Mouse (Mus musculus) forebrain, embryonic 14.5 days (tissue): ENCODE measurements at regions not wholly inside any gene's neighbourhood (a gene's known extent, or its start where the extent isn't known, plus 50 kb on each side); places are given as distances from the start of the nearest gene placed in this dataset.
"Not testable (repeated sequence)": the region's sequence is repeated elsewhere in the genome, so short reads cannot be mapped to it uniquely, and the experiment has no call there.

ENCODE experiments used
- ATAC-seq: fragments of 200-750 bp; cut with Nextera tagmentation; 2 replicates; pipeline ENCODE4 v1.8.0; 2017; ENCODE audit warnings: mild to moderate bottlenecking, moderate library complexity
- DNase-seq: peaks from one replicate; pipeline ENCODE4 v3.0.0-alpha.2; 2015; ENCODE audit warnings: low spot score
- H3K27ac ChIP-seq: fragments of 300-500 bp; sonication (generic); 2 replicates; pipeline ENCODE4 v1.5.1; 2014; ENCODE audit warnings: low read depth, mild to moderate bottlenecking, control low read depth, low read length, moderate library complexity
- H3K27me3 ChIP-seq: fragments of 300-500 bp; sonication (generic); replicated peaks from 2 replicates; pipeline ENCODE4 v1.6.1; 2014; ENCODE audit warnings: low read length, control low read depth, mixed read lengths; ENCODE audit not compliant: control insufficient read depth, insufficient read depth
- H3K36me3 ChIP-seq: fragments of 300-500 bp; sonication (generic); 2 replicates; pipeline ENCODE4 v1.6.1; 2014; ENCODE audit warnings: low read length, control low read depth; ENCODE audit not compliant: control insufficient read depth, insufficient read depth
- H3K4me1 ChIP-seq: fragments of 300-500 bp; sonication (generic); 2 replicates; pipeline ENCODE4 v1.6.1; 2014; ENCODE audit warnings: antibody characterized with exemption, low read length, control low read depth; ENCODE audit not compliant: control insufficient read depth, insufficient read depth
- H3K4me2 ChIP-seq: fragments of 300-500 bp; sonication (generic); 2 replicates; pipeline ENCODE4 v1.6.1; 2014; ENCODE audit warnings: mild to moderate bottlenecking, control low read depth, low read length
- H3K4me3 ChIP-seq: fragments of 300-500 bp; sonication (generic); 2 replicates; pipeline ENCODE4 v1.5.1; 2014; ENCODE audit warnings: low read depth, low read length, control low read depth
- H3K9ac ChIP-seq: fragments of 300-500 bp; sonication (generic); 2 replicates; pipeline ENCODE4 v1.6.1; 2014; ENCODE audit warnings: mild to moderate bottlenecking, low read length, control low read depth, moderate library complexity
- H3K9me3 ChIP-seq: fragments of 300-500 bp; sonication (generic); replicated peaks from 2 replicates; pipeline ENCODE4 v1.6.1; 2016; ENCODE audit warnings: low read length, control low read depth, mixed read lengths; ENCODE audit not compliant: control insufficient read depth
- WGBS: fragments of 180-500 bp; shearing (Covaris S2); extraction: QIAGEN DNeasy Blood & Tissue Kit; methylation state at CpG from one replicate; pipeline ENCODE4 v1.1.7; 2014; 5-methylcytosine and 5-hydroxymethylcytosine counted together

GRCm38 (mm10) chr5:97299631-97300030 lies 92.5 kb downstream of the Naa11 start:
- Histone ChIP-seq H3K4me1 (0 out of 2 replicates have a peak, but pooled peaks cover 3% of the 10 kb centered on the region), H3K36me3 (no peaks in the 10 kb centered on the region), H3K4me2 (no peak overlapping the region), H3K9ac (no peak overlapping the region), H3K27me3 (no peaks in the 10 kb centered on the region), H3K9me3 (no peaks in the 10 kb centered on the region), H3K4me3 (no peak overlapping the region), H3K27ac (no peak overlapping the region)
- WGBS, result 18% methylated on average over 5 of the region's 5 CpGs
- DNase-seq (no peak), ATAC-seq (no peak)

GRCm38 (mm10) chr5:97296213-97296612 lies 96.0 kb downstream of the Naa11 start:
- H3K4me1 ChIP-seq, result 0 out of 2 replicates have a peak, but pooled peaks cover 3% of the 10 kb centered on the region
- ATAC-seq (no peak), DNase-seq (no peak)
- no peak overlapping the region for H3K27ac ChIP-seq
- 97% methylated on average over 3 of the region's 3 CpGs for WGBS
- no peaks in the 10 kb centered on the region for H3K27me3 ChIP-seq
- no peaks in the 10 kb centered on the region for H3K36me3 ChIP-seq
- H3K4me3 ChIP-seq, result no peak overlapping the region
- H3K4me2 ChIP-seq, result no peak overlapping the region
- H3K9me3 ChIP-seq, result no peaks in the 10 kb centered on the region
- no peak overlapping the region for H3K9ac ChIP-seq

GRCm38 (mm10) chr5:97290166-97290681 lies 102.0 kb downstream of the Naa11 start:
- ATAC-seq (peak; percentile 66), DNase-seq (no peak)
- peak overlapping the region; percentile 72 for H3K27ac ChIP-seq
- no peak overlapping the region for H3K4me3 ChIP-seq
- no peak overlapping the region for H3K9ac ChIP-seq
- H3K36me3 ChIP-seq, result no peaks in the 10 kb centered on the region
- peaks cover 15% of the 10 kb centered on the region for H3K4me1 ChIP-seq
- WGBS, result 9% methylated on average over 2 of the region's 2 CpGs
- peak overlapping the region; percentile 14; the same call in 1 of the 2 replicates for H3K4me2 ChIP-seq
- no peaks in the 10 kb centered on the region for H3K27me3 ChIP-seq
- H3K9me3 ChIP-seq, result no peaks in the 10 kb centered on the region

DNA sequence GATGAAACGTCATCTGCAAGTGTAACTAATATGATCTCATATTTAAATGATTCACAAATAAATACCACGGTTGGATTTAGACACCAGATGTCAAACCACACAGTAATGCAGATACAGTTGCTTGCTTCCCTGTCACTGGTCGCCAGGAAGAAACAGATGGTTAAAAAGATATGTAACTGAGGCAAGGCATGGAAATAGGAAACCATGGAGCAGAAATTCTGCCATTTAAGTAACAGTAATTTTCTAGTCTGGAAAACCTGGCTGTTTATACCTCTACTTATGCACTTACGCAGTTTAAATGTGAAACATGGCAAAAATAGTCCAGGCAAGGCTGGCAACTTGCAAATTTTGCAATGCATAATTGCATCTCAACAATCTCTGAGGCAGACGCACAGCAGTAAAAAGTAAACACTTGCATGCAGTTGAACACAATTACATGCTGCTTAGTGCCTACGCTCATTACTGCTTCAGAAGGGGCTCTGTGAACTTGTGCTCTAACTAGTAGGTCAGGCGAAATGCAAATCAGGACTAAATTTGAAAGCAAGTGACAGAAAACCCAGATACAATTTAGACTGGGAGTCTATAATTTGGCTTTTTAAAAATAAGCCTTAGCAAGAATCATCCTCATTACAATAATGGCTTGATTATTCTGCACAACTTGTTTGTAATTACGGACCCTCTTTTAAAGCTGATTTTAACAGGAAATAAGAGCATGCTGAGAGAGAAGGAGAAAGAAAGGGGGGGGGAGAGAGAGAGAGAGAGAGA lies 102.6 kb downstream of the Naa11 start:
- Histone ChIP-seq H3K27ac (peak overlapping the region; percentile 72), H3K4me2 (peak overlapping the region; percentile 14; the same call in 1 of the 2 replicates), H3K36me3 (no peaks in the 10 kb centered on the region), H3K4me1 (peaks cover 15% of the 10 kb centered on the region), H3K9me3 (no peaks in the 10 kb centered on the region), H3K4me3 (no peak overlapping the region), H3K27me3 (no peaks in the 10 kb centered on the region), H3K9ac (no peak overlapping the region)
- DNase-seq (peak; percentile 85), ATAC-seq (peak; percentile 91)
- WGBS, result 18% methylated on average over 8 of the region's 8 CpGs

GRCm38 (mm10) chr5:97279455-97279854 lies 112.7 kb downstream of the Naa11 start:
- Histone ChIP-seq H3K27ac (no peak overlapping the region), H3K36me3 (no peaks in the 10 kb centered on the region), H3K9me3 (no peaks in the 10 kb centered on the region), H3K27me3 (no peaks in the 10 kb centered on the region), H3K9ac (no peak overlapping the region), H3K4me2 (no peak overlapping the region), H3K4me1 (peaks cover 7% of the 10 kb centered on the region; the same call in 1 of the 2 replicates), H3K4me3 (no peak overlapping the region)
- ATAC-seq (no peak), DNase-seq (no peak)
- 65% methylated on average over 5 of the region's 5 CpGs for WGBS

GRCm38 (mm10) chr5:97277795-97278572 lies 114.2 kb downstream of the Naa11 start:
- WGBS, result 40% methylated on average over 16 of the region's 16 CpGs
- Histone ChIP-seq H3K36me3 (no peaks in the 10 kb centered on the region), H3K4me2 (peak overlapping the region; percentile 24), H3K27ac (no peak overlapping the region), H3K9ac (peak overlapping the region; percentile 35; the same call in 1 of the 2 replicates), H3K27me3 (no peaks in the 10 kb centered on the region), H3K9me3 (no peaks in the 10 kb centered on the region), H3K4me1 (peaks cover 7% of the 10 kb centered on the region; the same call in 1 of the 2 replicates), H3K4me3 (no peak overlapping the region)
- ATAC-seq, result peak; percentile 49; the same call in 1 of the 2 replicates
- DNase-seq, result peak; percentile 47

GRCm38 (mm10) chr5:97276724-97277123 lies 115.5 kb downstream of the Naa11 start:
- Histone ChIP-seq H3K36me3 (no peaks in the 10 kb centered on the region), H3K4me3 (no peak overlapping the region), H3K27me3 (no peaks in the 10 kb centered on the region), H3K27ac (no peak overlapping the region), H3K9me3 (no peaks in the 10 kb centered on the region), H3K4me1 (peaks cover 7% of the 10 kb centered on the region; the same call in 1 of the 2 replicates), H3K9ac (no peak overlapping the region), H3K4me2 (no peak overlapping the region)
- DNase-seq (peak; percentile 81), ATAC-seq (peak; percentile 80)
- WGBS, result 64% methylated on average over 5 of the region's 5 CpGs

GRCm38 (mm10) chr5:97264666-97265065 lies 127.5 kb downstream of the Naa11 start:
- H3K9ac ChIP-seq, H3K27ac ChIP-seq, H3K4me2 ChIP-seq, H3K4me1 ChIP-seq, H3K4me3 ChIP-seq, DNase-seq, H3K36me3 ChIP-seq, ATAC-seq, H3K27me3 ChIP-seq, H3K9me3 ChIP-seq: not testable (repeated sequence)
- WGBS, result 93% methylated on average over 12 of the region's 12 CpGs
